Mouse (Mus musculus): ENCODE measurements around the gene Cacna2d4. TPM values are rescaled to one million over a fixed set of nuclear protein-coding genes. Genes with fewer than 3 reads are reported as not detected.
"Not testable (repeated sequence)": the region's sequence is repeated elsewhere in the genome, so short reads cannot be mapped to it uniquely, and the experiment has no call there.

The Cacna2d4 gene
- polyA plus RNA-seq, 1 experiment from 2014 or later, result not detected

GRCm38 (mm10) chr6:119346257-119346656, 109.9 kb downstream of the Cacna2d4 start:
- no peak for ATAC-seq (ENCODE audit: insufficient number of reproducible peaks, insufficient read depth, low FRiP score, low TSS enrichment, low read depth)
- H3K4me2 ChIP-seq, result no peak overlapping the region
- H3K27ac ChIP-seq, result no peak overlapping the region
- no peaks in the 10 kb centered on the region for H3K9me3 ChIP-seq
- H3K36me3 ChIP-seq, result no peaks in the 10 kb centered on the region
- no peak overlapping the region; the same call in 1 of the 2 replicates for H3K9ac ChIP-seq (replicated peaks)
- no peaks in the 10 kb centered on the region for H3K27me3 ChIP-seq
- H3K4me3 ChIP-seq (replicated peaks), result no peak overlapping the region
- 62% methylated on average over 10 of the region's 10 CpGs for WGBS
- no peaks in the 10 kb centered on the region for H3K4me1 ChIP-seq (replicated peaks)

GRCm38 (mm10) chr6:119347813-119348212, 111.5 kb downstream of the Cacna2d4 start:
- Histone ChIP-seq H3K27ac (no peak overlapping the region), H3K27me3 (no peaks in the 10 kb centered on the region)
- no peak for ATAC-seq (ENCODE audit: insufficient number of reproducible peaks, insufficient read depth, low FRiP score, low TSS enrichment, low read depth)

GRCm38 (mm10) chr6:119348234-119348633, 111.9 kb downstream of the Cacna2d4 start:
- H3K4me1 ChIP-seq (replicated peaks), result no peaks in the 10 kb centered on the region
- H3K9me3 ChIP-seq, result no peaks in the 10 kb centered on the region
- H3K4me2 ChIP-seq, result no peak overlapping the region
- no peaks in the 10 kb centered on the region for H3K27me3 ChIP-seq
- no peak; the same call in 1 of the 2 replicates for ATAC-seq (ENCODE audit: insufficient number of reproducible peaks, insufficient read depth, low FRiP score, low TSS enrichment, low read depth)
- no peak overlapping the region for H3K27ac ChIP-seq
- H3K36me3 ChIP-seq, result peaks cover 4% of the 10 kb centered on the region
- 0% methylated on average over 1 of the region's 1 CpGs for WGBS
- H3K4me3 ChIP-seq (replicated peaks), result no peak overlapping the region
- H3K9ac ChIP-seq (replicated peaks), result no peak overlapping the region

More at GRCm38 (mm10) chr6:119347813-119348212, 111.5 kb downstream of the Cacna2d4 start:
- Histone ChIP-seq H3K4me1 (replicated peaks) (no peaks in the 10 kb centered on the region), H3K4me3 (replicated peaks) (no peak overlapping the region), H3K9ac (replicated peaks) (no peak overlapping the region), H3K9me3 (no peaks in the 10 kb centered on the region), H3K36me3 (0 out of 2 replicates have a peak, but pooled peaks cover 3% of the 10 kb centered on the region), H3K4me2 (no peak overlapping the region)
- 77% methylated on average over 5 of the region's 5 CpGs for WGBS

- Histone ChIP-seq H3K36me3 (peaks cover 29% of the 10 kb centered on the region), H3K4me2 (no peak overlapping the region), H3K4me1 (replicated peaks) (no peaks in the 10 kb centered on the region), H3K9me3 (no peaks in the 10 kb centered on the region), H3K9ac (replicated peaks) (no peak overlapping the region), H3K27ac (no peak overlapping the region), H3K4me3 (replicated peaks) (no peak overlapping the region), H3K27me3 (no peaks in the 10 kb centered on the region)
- ATAC-seq (ENCODE audit: insufficient number of reproducible peaks, insufficient read depth, low FRiP score, low TSS enrichment, low read depth), result no peak
- 86% methylated on average over 9 of the region's 9 CpGs for WGBS
Measured at GRCm38 (mm10) chr6:119350703-119351198, 114.4 kb downstream of the Cacna2d4 start.

GRCm38 (mm10) chr6:119351656-119352055, 115.3 kb downstream of the Cacna2d4 start:
- WGBS, result 72% methylated on average over 8 of the region's 8 CpGs
- Histone ChIP-seq H3K27me3 (no peaks in the 10 kb centered on the region), H3K9me3 (no peaks in the 10 kb centered on the region), H3K27ac (no peak overlapping the region), H3K4me1 (replicated peaks) (no peaks in the 10 kb centered on the region), H3K4me3 (replicated peaks) (no peak overlapping the region), H3K9ac (replicated peaks) (no peak overlapping the region), H3K36me3 (peaks cover 39% of the 10 kb centered on the region), H3K4me2 (no peak overlapping the region)
- ATAC-seq (ENCODE audit: insufficient number of reproducible peaks, insufficient read depth, low FRiP score, low TSS enrichment, low read depth), result no peak

- H3K36me3 ChIP-seq, result peaks cover 46% of the 10 kb centered on the region
- ATAC-seq (ENCODE audit: insufficient number of reproducible peaks, insufficient read depth, low FRiP score, low TSS enrichment, low read depth), result no peak
Measured at GRCm38 (mm10) chr6:119352501-119352900, 116.2 kb downstream of the Cacna2d4 start.

GRCm38 (mm10) chr6:119358020-119358571, 121.8 kb downstream of the Cacna2d4 start:
- H3K9ac ChIP-seq (replicated peaks), result no peak overlapping the region

More at GRCm38 (mm10) chr6:119352501-119352900, 116.2 kb downstream of the Cacna2d4 start:
- Histone ChIP-seq H3K9ac (replicated peaks) (no peak overlapping the region), H3K4me3 (replicated peaks) (no peak overlapping the region), H3K27ac (no peak overlapping the region), H3K4me1 (replicated peaks) (no peaks in the 10 kb centered on the region), H3K9me3 (no peaks in the 10 kb centered on the region), H3K4me2 (no peak overlapping the region), H3K27me3 (no peaks in the 10 kb centered on the region)
- 76% methylated on average over 6 of the region's 6 CpGs for WGBS

GRCm38 (mm10) chr6:119360250-119360649, 123.9 kb downstream of the Cacna2d4 start:
- not testable (repeated sequence) for H3K9ac ChIP-seq (replicated peaks); H3K9me3 ChIP-seq; H3K4me1 ChIP-seq (replicated peaks); H3K4me3 ChIP-seq (replicated peaks); H3K27me3 ChIP-seq; H3K27ac ChIP-seq; H3K4me2 ChIP-seq; ATAC-seq (ENCODE audit: insufficient number of reproducible peaks, insufficient read depth, low FRiP score, low TSS enrichment, low read depth)
- peaks cover 86% of the 10 kb centered on the region for H3K36me3 ChIP-seq
- WGBS, result 90% methylated on average over 6 of the region's 6 CpGs

More at GRCm38 (mm10) chr6:119358020-119358571, 121.8 kb downstream of the Cacna2d4 start:
- H3K4me1 ChIP-seq (replicated peaks), result no peaks in the 10 kb centered on the region
- H3K36me3 ChIP-seq, result peaks cover 92% of the 10 kb centered on the region
- no peak overlapping the region for H3K27ac ChIP-seq
- H3K9me3 ChIP-seq, result no peaks in the 10 kb centered on the region
- ATAC-seq (ENCODE audit: insufficient number of reproducible peaks, insufficient read depth, low FRiP score, low TSS enrichment, low read depth), result no peak
- no peak overlapping the region for H3K4me3 ChIP-seq (replicated peaks)
- H3K27me3 ChIP-seq, result no peaks in the 10 kb centered on the region
- no peak overlapping the region for H3K4me2 ChIP-seq
- 93% methylated on average over 8 of the region's 8 CpGs for WGBS

GRCm38 (mm10) chr6:119360925-119361702, 124.8 kb downstream of the Cacna2d4 start:
- Histone ChIP-seq H3K4me3 (replicated peaks) (no peak overlapping the region), H3K9me3 (no peaks in the 10 kb centered on the region), H3K27me3 (no peaks in the 10 kb centered on the region), H3K4me1 (replicated peaks) (no peaks in the 10 kb centered on the region), H3K9ac (replicated peaks) (no peak overlapping the region), H3K4me2 (no peak overlapping the region), H3K27ac (no peak overlapping the region), H3K36me3 (peaks cover 86% of the 10 kb centered on the region)
- no peak for ATAC-seq (ENCODE audit: insufficient number of reproducible peaks, insufficient read depth, low FRiP score, low TSS enrichment, low read depth)
- 92% methylated on average over 3 of the region's 3 CpGs for WGBS

GRCm38 (mm10) chr6:119363593-119363992, 127.3 kb downstream of the Cacna2d4 start:
- no peak overlapping the region for H3K4me2 ChIP-seq
- 92% methylated on average over 5 of the region's 5 CpGs for WGBS
- no peak overlapping the region for H3K27ac ChIP-seq
- ATAC-seq (ENCODE audit: insufficient number of reproducible peaks, insufficient read depth, low FRiP score, low TSS enrichment, low read depth), result no peak
- H3K9ac ChIP-seq (replicated peaks), result no peak overlapping the region
- H3K36me3 ChIP-seq, result peaks cover 74% of the 10 kb centered on the region
- no peaks in the 10 kb centered on the region for H3K4me1 ChIP-seq (replicated peaks)
- H3K9me3 ChIP-seq, result no peaks in the 10 kb centered on the region
- H3K27me3 ChIP-seq, result no peaks in the 10 kb centered on the region
- no peak overlapping the region for H3K4me3 ChIP-seq (replicated peaks)

- H3K9ac ChIP-seq (replicated peaks); H3K9me3 ChIP-seq; H3K27ac ChIP-seq; ATAC-seq (ENCODE audit: insufficient number of reproducible peaks, insufficient read depth, low FRiP score, low TSS enrichment, low read depth); H3K4me3 ChIP-seq (replicated peaks); H3K4me1 ChIP-seq (replicated peaks); H3K27me3 ChIP-seq; H3K4me2 ChIP-seq: not testable (repeated sequence)
- H3K36me3 ChIP-seq, result peaks cover 49% of the 10 kb centered on the region
- WGBS, result 87% methylated on average over 4 of the region's 4 CpGs
Measured at GRCm38 (mm10) chr6:119366800-119367199, 130.5 kb downstream of the Cacna2d4 start.

Measured in limb, embryonic 12.5 days (tissue).